Mouse (Mus musculus): ENCODE results near the gene Flt3l.

GRCm38 (mm10) chr7:45126844-45127699 is 9.2 kb downstream of the Flt3l start:
- TF ChIP-seq POLR2A (IDR thresholded peaks at IDR 0.05; ENCODE audit: insufficient read length, low read depth) (no peak), E2F4 (IDR thresholded peaks at IDR 0.05; ENCODE audit: insufficient read depth) (no peak), TCF12 (IDR thresholded peaks at IDR 0.05; ENCODE audit: insufficient read depth, poor library complexity, severe bottlenecking) (no peak), MYOD1 (IDR thresholded peaks at IDR 0.05; ENCODE audit: control insufficient read depth in 1 of 3, insufficient read length in 2 of 3, low read depth in 2 of 3) (no peak), MYOG (IDR thresholded peaks at IDR 0.05; ENCODE audit: control insufficient read depth in 1 of 3, insufficient read depth in 1 of 3, insufficient read length in 2 of 3, low read depth in 2 of 3) (no peak), POLR2AphosphoS2 (IDR thresholded peaks at IDR 0.05; ENCODE audit: insufficient read length, low read depth) (peak; percentile 4), REST (IDR thresholded peaks at IDR 0.05; ENCODE audit: insufficient read depth, insufficient read length) (no peak), MAX (IDR thresholded peaks at IDR 0.05; ENCODE audit: low read depth) (no peak)

Measured in myocyte (in vitro differentiated cells).